Mouse (Mus musculus) kidney, postnatal 25 days (tissue): ENCODE data around the gene Asb10.
A peak's percentile ranks its signal among the peaks of the same experiment; 100 is the strongest.

Experiments used
- DNase-seq, 2 experiments: peaks; one replicate each; pipeline ENCODE4 v3.0.0; 2021; ENCODE audit warnings: mixed read lengths in 2 of 2

Asb10 gene

DNA sequence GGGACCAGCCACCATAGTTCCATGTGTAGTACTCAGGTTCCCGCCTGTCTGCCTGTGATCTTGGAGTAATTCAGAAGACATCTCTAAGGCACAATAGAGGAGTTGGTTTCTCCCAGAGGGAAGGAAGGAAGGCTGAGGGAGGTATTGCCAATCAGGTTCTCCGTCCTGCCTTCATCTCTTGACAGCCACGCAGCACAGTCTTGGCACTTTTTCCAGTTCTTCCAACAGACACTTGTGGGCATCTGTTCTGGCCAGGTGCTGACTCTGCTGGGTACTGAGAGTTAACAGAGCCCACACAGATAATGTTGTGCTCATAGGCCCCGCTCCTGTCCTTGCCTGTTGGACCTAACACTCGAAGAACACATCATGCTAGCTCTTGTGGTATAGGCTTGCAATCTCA is 54.0 kb downstream of the Asb10 start:
- no peak for DNase-seq

DNA sequence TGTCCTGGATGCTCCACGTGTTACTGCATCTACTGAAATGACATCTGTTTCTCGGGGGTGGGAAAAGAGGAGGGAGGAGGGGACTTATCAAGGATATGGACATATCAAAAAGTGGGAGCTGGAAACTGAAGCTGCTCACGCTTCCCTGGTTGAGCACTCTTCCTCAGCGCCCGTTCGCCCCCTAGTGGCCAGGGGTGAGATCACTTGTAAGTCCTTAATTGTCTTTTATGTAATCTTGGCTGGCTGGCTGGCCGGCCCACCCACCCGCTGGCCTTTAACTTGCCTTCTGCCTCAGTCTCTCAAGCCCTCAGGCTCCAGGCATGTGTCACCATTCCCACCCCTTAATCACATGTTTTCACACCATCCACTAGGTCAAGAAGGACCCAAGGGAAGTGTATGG is 54.7 kb downstream of the Asb10 start:
- DNase-seq: peak; percentile 90 to 93

- DNase-seq: peak; percentile 40 to 66
Measured at GRCm38 (mm10) chr5:24484963-24485362, 55.8 kb downstream of the Asb10 start.

DNA sequence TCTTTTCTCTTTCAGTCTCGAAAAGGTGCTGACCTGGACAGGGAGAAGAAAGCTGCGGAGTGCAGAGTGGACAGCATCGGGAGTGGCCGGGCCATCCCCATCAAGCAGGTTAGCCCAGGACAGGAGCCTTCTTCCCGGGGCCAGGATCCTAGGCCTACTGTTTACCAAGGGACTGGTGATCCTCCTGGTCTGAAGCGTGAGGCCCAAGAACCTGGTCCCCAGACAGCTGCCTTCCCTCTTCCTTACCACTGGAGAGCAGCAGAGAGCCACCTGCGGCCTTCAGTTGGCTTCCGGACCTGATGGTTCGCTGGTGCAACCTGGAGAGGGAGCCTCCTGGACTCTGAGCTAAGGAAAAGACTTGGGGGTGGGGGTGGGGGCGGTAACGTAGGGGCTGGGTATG is 57.5 kb downstream of the Asb10 start:
- DNase-seq: peak; percentile 75 to 86
